In genomic region chr11:62558152-62558551, GRCm38 (mm10) we compare ENCODE assay signal across 23 mouse cellular contexts. TPM values are rescaled to one million over a fixed set of nuclear protein-coding genes. Genes with fewer than 3 reads are reported as not detected.
DNase-seq lines count a peak whose midpoint lies in the region; ATAC-seq and TF ChIP-seq lines count a peak whose summit lies in the region.
"Had no signal": no experiment of that assay in that cellular context is flagged by ENCODE, and none has a peak within 500 bp of the region (broad histone marks: within the 10 kb centered on the region; RNA-seq: fewer than 3 reads in every experiment).

No protein-coding gene starts in this region.

- peaks cover 10% of the 10 kb centered on the region; the same call in 1 of the 2 replicates for H3K36me3 ChIP-seq in kidney, adult 2 months (ENCODE audit: control insufficient read depth, insufficient read depth, low read length)
- peaks cover 6% of the 10 kb centered on the region; the same call in 1 of the 2 replicates for H3K36me3 ChIP-seq in midbrain, embryonic 11.5 days (ENCODE audit: control insufficient read depth, insufficient read depth, low read length)
- peaks cover 30% of the 10 kb centered on the region for H3K36me3 ChIP-seq in midbrain, embryonic 10.5 days
- peaks cover 15% of the 10 kb centered on the region; the same call in 1 of the 2 replicates for H3K36me3 ChIP-seq in embryonic facial prominence, embryonic 15.5 days

- WGBS in kidney, adult 2 months = 60% methylated on average over 2 of the region's 2 CpGs
- WGBS in midbrain, embryonic 11.5 days = 79% methylated on average over 2 of the region's 2 CpGs
- 77% methylated on average over 2 of the region's 2 CpGs for WGBS in midbrain, embryonic 10.5 days
- 32% methylated on average over 2 of the region's 2 CpGs for WGBS in embryonic facial prominence, embryonic 15.5 days

- peaks cover 32% of the 10 kb centered on the region for H3K4me1 ChIP-seq in kidney, adult 2 months (ENCODE audit: control insufficient read depth, insufficient read depth, low read length)
- H3K4me1 ChIP-seq in midbrain, embryonic 11.5 days (ENCODE audit: control insufficient read depth, insufficient read depth, low read length) = peaks cover 13% of the 10 kb centered on the region; the same call in 1 of the 2 replicates
- peaks cover 25% of the 10 kb centered on the region for H3K4me1 ChIP-seq in midbrain, embryonic 10.5 days
- peaks cover 30% of the 10 kb centered on the region for H3K4me1 ChIP-seq in embryonic facial prominence, embryonic 15.5 days

- H3K9me3 ChIP-seq in midbrain, embryonic 11.5 days (ENCODE audit: control insufficient read depth, low read length) = no peaks in the 10 kb centered on the region
- no peaks in the 10 kb centered on the region for H3K9me3 ChIP-seq in midbrain, embryonic 10.5 days (replicated peaks)
- no peaks in the 10 kb centered on the region for H3K9me3 ChIP-seq in embryonic facial prominence, embryonic 15.5 days (replicated peaks)
- H3K9me3 ChIP-seq: forebrain, embryonic 10.5 days; forebrain, embryonic 15.5 days; hindbrain, embryonic 12.5 days; limb, embryonic 13.5 days; lung, embryonic 15.5 days had no signal

- H3K4me3 ChIP-seq in kidney, adult 2 months (ENCODE audit: insufficient read depth, low read depth, low read length) = no peak overlapping the region
- no peak overlapping the region for H3K4me3 ChIP-seq in midbrain, embryonic 11.5 days (ENCODE audit: low read depth, low read length)
- H3K4me3 ChIP-seq in midbrain, embryonic 10.5 days = no peak overlapping the region
- H3K4me3 ChIP-seq in embryonic facial prominence, embryonic 15.5 days (replicated peaks) = no peak overlapping the region
- H3K4me3 ChIP-seq: forebrain, embryonic 10.5 days; forebrain, embryonic 15.5 days; hindbrain, embryonic 12.5 days; limb, embryonic 13.5 days; lung, embryonic 15.5 days had no signal

- DNase-seq in kidney, adult 2 months = no peak
- DNase-seq in kidney, adult 8-10 months = no peak
- DNase-seq in midbrain, embryonic 11.5 days (ENCODE audit: low spot score, missing footprints) = peak; percentile 81
- no peak for DNase-seq in midbrain, embryonic 10.5 days (ENCODE audit: low spot score)
- no peak for DNase-seq in frontal cortex, postnatal 10 days (ENCODE audit: low spot score in 2 of 2)
- DNase-seq in frontal cortex, postnatal 14 days (ENCODE audit: low spot score in 2 of 2) = no peak
- DNase-seq: adrenal gland, postnatal 10 days; cerebellum, adult 2 months; cerebellum, postnatal 14 days; kidney, postnatal 4 days; lung, postnatal 4 days; midbrain, embryonic 14.5 days; thymus, postnatal 14 days had no signal

- no peak for TF ChIP-seq POLR2A in kidney, adult 2 months (IDR thresholded peaks at IDR 0.05; ENCODE audit: low read depth, low read length)

- TF ChIP-seq CTCF in kidney, adult 2 months (conservative IDR thresholded peaks at IDR 0.05; ENCODE audit: insufficient read depth, insufficient read length, low read depth, low read length) = no peak

- no peak for ATAC-seq in midbrain, embryonic 11.5 days (ENCODE audit: low FRiP score)
- no peak for ATAC-seq in embryonic facial prominence, embryonic 15.5 days (ENCODE audit: insufficient number of reproducible peaks, low FRiP score, low TSS enrichment, low read depth)
- ATAC-seq: forebrain, embryonic 15.5 days; hindbrain, postnatal 0 days had no signal

- no peaks in the 10 kb centered on the region for H3K27me3 ChIP-seq in kidney, adult 2 months (replicated peaks; ENCODE audit: control insufficient read depth, insufficient read depth, low read length)
- H3K27me3 ChIP-seq in midbrain, embryonic 11.5 days (ENCODE audit: control insufficient read depth, insufficient read depth, low read length) = no peaks in the 10 kb centered on the region; the same call in 1 of the 2 replicates
- H3K27me3 ChIP-seq in midbrain, embryonic 10.5 days (ENCODE audit: low read depth, poor library complexity, severe bottlenecking) = 0 out of 2 replicates have a peak, but pooled peaks cover 23% of the 10 kb centered on the region
- H3K27me3 ChIP-seq in embryonic facial prominence, embryonic 15.5 days = no peaks in the 10 kb centered on the region
- H3K27me3 ChIP-seq: forebrain, embryonic 15.5 days; hindbrain, embryonic 12.5 days; limb, embryonic 13.5 days; lung, embryonic 15.5 days; megakaryocyte, embryonic 14.5 days had no signal

- no peak overlapping the region for H3K9ac ChIP-seq in midbrain, embryonic 11.5 days (ENCODE audit: low read length)
- no peak overlapping the region for H3K9ac ChIP-seq in embryonic facial prominence, embryonic 15.5 days
- H3K9ac ChIP-seq: forebrain, embryonic 15.5 days; hindbrain, embryonic 12.5 days; limb, embryonic 13.5 days; lung, embryonic 15.5 days had no signal

- H3K4me2 ChIP-seq in midbrain, embryonic 11.5 days = no peak overlapping the region
- no peak overlapping the region for H3K4me2 ChIP-seq in embryonic facial prominence, embryonic 15.5 days (replicated peaks)
- H3K4me2 ChIP-seq: forebrain, embryonic 15.5 days; heart, embryonic 11.5 days; hindbrain, embryonic 12.5 days; limb, embryonic 13.5 days; liver, embryonic 11.5 days; lung, embryonic 15.5 days had no signal

- peak overlapping the region; percentile 81 for H3K27ac ChIP-seq in kidney, adult 2 months (ENCODE audit: insufficient read depth, low read depth, low read length)
- H3K27ac ChIP-seq in midbrain, embryonic 11.5 days (ENCODE audit: low read depth, low read length) = no peak overlapping the region
- no peak overlapping the region for H3K27ac ChIP-seq in midbrain, embryonic 10.5 days (replicated peaks)
- H3K27ac ChIP-seq in embryonic facial prominence, embryonic 15.5 days (replicated peaks) = 0 out of 2 replicates have a peak overlapping the region, but pooled peaks have one; percentile 4
- H3K27ac ChIP-seq: forebrain, embryonic 10.5 days; forebrain, embryonic 15.5 days; hindbrain, embryonic 12.5 days; hindbrain, postnatal 0 days; limb, embryonic 13.5 days; lung, embryonic 15.5 days had no signal

RNA-seq across cellular contexts. Expression of gene Ubb, which starts 7.2 kb away (rescaled TPM):
- 1,891 and 2,089 TPM in 2 replicates for polyA plus RNA-seq in kidney, adult 2 months (2012; rRNA removed)
- polyA plus RNA-seq in midbrain, embryonic 11.5 days (2014; fragmentation: Nextera tagmentation; extraction: Ambion mirVana) = 3,727 and 3,899 TPM in 2 replicates
- 3,322 and 3,606 TPM in 2 replicates for polyA plus RNA-seq in midbrain, embryonic 10.5 days (2016; fragmentation: Nextera tagmentation; extraction: Ambion mirVana)
- 3,288 and 3,376 TPM in 2 replicates for polyA plus RNA-seq in embryonic facial prominence, embryonic 15.5 days (2015; fragmentation: Nextera tagmentation; extraction: Ambion mirVana)

RNA-seq across cellular contexts. Expression of gene Trpv2, which starts 16.1 kb away (rescaled TPM):
- 2.6 and 4.1 TPM in 2 replicates for polyA plus RNA-seq in kidney, adult 2 months (2012; rRNA removed)
- 4.9 and 5.4 TPM in 2 replicates for polyA plus RNA-seq in midbrain, embryonic 11.5 days (2014; fragmentation: Nextera tagmentation; extraction: Ambion mirVana)
- polyA plus RNA-seq in midbrain, embryonic 10.5 days (2016; fragmentation: Nextera tagmentation; extraction: Ambion mirVana) = 3.5 and 6.4 TPM in 2 replicates
- 5.3 and 6.4 TPM in 2 replicates for polyA plus RNA-seq in embryonic facial prominence, embryonic 15.5 days (2015; fragmentation: Nextera tagmentation; extraction: Ambion mirVana)

RNA-seq across cellular contexts. Expression of gene Cenpv, which starts 19.1 kb away (rescaled TPM):
- polyA plus RNA-seq in kidney, adult 2 months (2012; rRNA removed) = 34.4 and 41.7 TPM in 2 replicates
- 54.8 and 68.5 TPM in 2 replicates for polyA plus RNA-seq in midbrain, embryonic 11.5 days (2014; fragmentation: Nextera tagmentation; extraction: Ambion mirVana)
- polyA plus RNA-seq in midbrain, embryonic 10.5 days (2016; fragmentation: Nextera tagmentation; extraction: Ambion mirVana) = 41.7 and 53.7 TPM in 2 replicates
- polyA plus RNA-seq in embryonic facial prominence, embryonic 15.5 days (2015; fragmentation: Nextera tagmentation; extraction: Ambion mirVana) = 29.0 and 32.0 TPM in 2 replicates

Comparison
In these comparisons a context has a peak if more than half of its experiments do, and no peak if none do; other contexts are left out.
1. H3K27ac ChIP-seq: peak in kidney, adult 2 months (single experiment) and embryonic facial prominence, embryonic 15.5 days (single experiment); none in midbrain, embryonic 11.5 days (single experiment) and midbrain, embryonic 10.5 days (single experiment).